Mouse (Mus musculus) adrenal gland (tissue): ENCODE data around the gene B9d1.

Source experiments
- intact Hi-C: fragments of 180-260 bp; cut with DNase I; formaldehyde crosslinking; loops from one replicate; pipeline ENCODE4 v1.15.1; 2025

B9d1 gene

GRCm38 (mm10) chr11:61487936-61488335 lies 17.0 kb upstream of the B9d1 start:
- intact Hi-C loops, result no loop called here

GRCm38 (mm10) chr11:61489085-61489484 lies 15.9 kb upstream of the B9d1 start:
- intact Hi-C loops, result no loop called here

- intact Hi-C loops, result no loop called here
These were observed 15.1 kb upstream of the B9d1 start for GRCm38 (mm10) chr11:61489874-61490273.

- intact Hi-C loops, result no loop called here
These were observed 13.9 kb upstream of the B9d1 start for GRCm38 (mm10) chr11:61490944-61491520.

GRCm38 (mm10) chr11:61492749-61493401 lies 12.1 kb upstream of the B9d1 start:
- intact Hi-C loops, result no loop called here

- intact Hi-C loops, result no loop called here
These were observed 11.3 kb upstream of the B9d1 start for GRCm38 (mm10) chr11:61493525-61494128.

GRCm38 (mm10) chr11:61494129-61494997 lies 10.6 kb upstream of the B9d1 start, which contains the start of gene Mapk7:
Mapk7 (minus strand) TSS chr11:61494406.
- intact Hi-C loops, result no loop called here

- intact Hi-C loops, result no loop called here
These were observed 9.4 kb upstream of the B9d1 start for GRCm38 (mm10) chr11:61495528-61495927.

GRCm38 (mm10) chr11:61497490-61497889 lies 7.5 kb upstream of the B9d1 start:
- intact Hi-C loops, result no loop called here

- intact Hi-C loops, result no loop called here
These were observed 6.0 kb upstream of the B9d1 start for GRCm38 (mm10) chr11:61498736-61499504.

- intact Hi-C loops, result loop anchor here (5.0 to 10.0 kb wide), 3 partner anchors 87 to 329 kb away; partner anchors contain the start of gene Usp22
These were observed 1.0 kb upstream of the B9d1 start for GRCm38 (mm10) chr11:61503933-61504332.

GRCm38 (mm10) chr11:61514953-61515352 lies 10.0 kb downstream of the B9d1 start:
- intact Hi-C loops, result loop anchor here (5.0 kb wide), 1 partner anchor 67 kb away; no protein-coding TSS in a partner anchor

- intact Hi-C loops, result loop anchor here (5.0 kb wide), 1 partner anchor 64 kb away; no protein-coding TSS in a partner anchor
These were observed 13.0 kb downstream of the B9d1 start for GRCm38 (mm10) chr11:61517971-61518370.

GRCm38 (mm10) chr11:61518871-61519270 lies 13.9 kb downstream of the B9d1 start:
- intact Hi-C loops, result loop anchor here (5.0 kb wide), 1 partner anchor 63 kb away; no protein-coding TSS in a partner anchor

- intact Hi-C loops, result loop anchor here (5.0 kb wide), 1 partner anchor 63 kb away; no protein-coding TSS in a partner anchor
These were observed 14.7 kb downstream of the B9d1 start for GRCm38 (mm10) chr11:61519484-61520107.

- intact Hi-C loops, result no loop called here
These were observed 21.9 kb downstream of the B9d1 start for GRCm38 (mm10) chr11:61526872-61527271.

- intact Hi-C loops, result no loop called here
These were observed 24.3 kb downstream of the B9d1 start for GRCm38 (mm10) chr11:61529268-61529713.

GRCm38 (mm10) chr11:61532820-61533219 lies 27.9 kb downstream of the B9d1 start:
- intact Hi-C loops, result no loop called here

- intact Hi-C loops, result no loop called here
These were observed 28.6 kb downstream of the B9d1 start for GRCm38 (mm10) chr11:61533571-61533970.

GRCm38 (mm10) chr11:61535530-61535929 lies 30.6 kb downstream of the B9d1 start:
- intact Hi-C loops, result loop anchor here (5.0 kb wide), 1 partner anchor 42 kb away; the partner anchor contains the start of gene Epn2
